15 mouse cellular contexts compared by ENCODE assay signal in the genomic region with DNA sequence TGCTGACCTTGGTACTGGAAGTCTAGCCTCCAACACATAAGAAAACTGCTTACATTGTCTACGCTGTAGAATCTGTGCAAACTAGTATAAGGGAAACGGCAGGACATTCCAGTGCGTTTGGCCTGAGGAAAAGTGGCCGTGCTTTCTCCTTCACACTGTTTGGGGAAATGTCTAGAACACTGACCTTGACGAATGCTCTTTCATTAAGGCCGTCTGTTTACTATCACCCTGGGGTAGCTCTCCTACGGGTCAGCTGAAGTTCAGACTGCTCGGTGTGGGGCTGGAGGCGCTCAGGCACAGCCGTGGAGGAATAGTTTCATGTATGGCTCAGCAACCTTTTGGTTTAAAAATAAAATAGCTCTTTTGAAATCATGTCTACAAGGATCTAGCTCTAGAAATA. TPM values are rescaled to one million over a fixed set of nuclear protein-coding genes. Genes with fewer than 3 reads are reported as not detected.
DNase-seq lines count a peak whose midpoint lies in the region; ATAC-seq and TF ChIP-seq lines count a peak whose summit lies in the region.
"Had no signal": no experiment of that assay in that cellular context is flagged by ENCODE, and none has a peak within 500 bp of the region (broad histone marks: within the 10 kb centered on the region; RNA-seq: fewer than 3 reads in every experiment).

No protein-coding gene starts in this region.

- in situ Hi-C loops in Patski (cut with MboI; ENCODE audit: low pct_unique_long_range_greater_than_20kb) = no loop called here

- H3K4me1 ChIP-seq in heart, embryonic 13.5 days = peaks cover 19% of the 10 kb centered on the region
- H3K4me1 ChIP-seq in intestine, embryonic 15.5 days (replicated peaks) = no peaks in the 10 kb centered on the region
- H3K4me1 ChIP-seq in hindbrain, embryonic 14.5 days (replicated peaks; ENCODE audit: control insufficient read depth, insufficient read depth, low read length) = no peaks in the 10 kb centered on the region
- H3K4me1 ChIP-seq: limb, embryonic 15.5 days had no signal

- no peak for DNase-seq in heart, adult 8-10 months (ENCODE audit: low spot score)
- DNase-seq in Patski (ENCODE audit: low read depth, low spot score) = peak; percentile 56
- DNase-seq in kidney, postnatal 25 days = peak; percentile 23 to 66
- DNase-seq in B cell, adult 2 months = no peak
- no peak for DNase-seq in hindbrain, embryonic 14.5 days (ENCODE audit: low spot score)
- DNase-seq in frontal cortex, postnatal 14 days (ENCODE audit: low spot score in 2 of 2) = no peak
- DNase-seq: cerebellum, adult 9-10 months; layer of hippocampus, postnatal 36 days; lung, postnatal 14 days; spleen, adult 18-20 months had no signal

- no peaks in the 10 kb centered on the region for H3K27me3 ChIP-seq in heart, embryonic 13.5 days (replicated peaks)
- H3K27me3 ChIP-seq in Patski = peaks cover 3% of the 10 kb centered on the region
- no peaks in the 10 kb centered on the region for H3K27me3 ChIP-seq in intestine, embryonic 15.5 days (replicated peaks)
- H3K27me3 ChIP-seq in hindbrain, embryonic 14.5 days (ENCODE audit: control insufficient read depth, insufficient read depth, low read length) = no peaks in the 10 kb centered on the region
- H3K27me3 ChIP-seq: limb, embryonic 15.5 days had no signal

- WGBS in heart, embryonic 13.5 days = 23% methylated on average over 10 of the region's 10 CpGs
- WGBS in intestine, embryonic 15.5 days = 20% methylated on average over 10 of the region's 10 CpGs
- 54% methylated on average over 10 of the region's 10 CpGs for WGBS in hindbrain, embryonic 14.5 days

- H3K9me3 ChIP-seq in heart, embryonic 13.5 days = no peaks in the 10 kb centered on the region
- no peaks in the 10 kb centered on the region for H3K9me3 ChIP-seq in intestine, embryonic 15.5 days
- no peaks in the 10 kb centered on the region for H3K9me3 ChIP-seq in hindbrain, embryonic 14.5 days (ENCODE audit: control insufficient read depth, low read length)
- H3K9me3 ChIP-seq: limb, embryonic 15.5 days had no signal

- CTCF ChIA-PET in Patski (lab: Charles Lee) = interaction anchor here (1.0 to 1.2 kb wide), 2 partner anchors 17 to 35 kb away, joined by 3 to 5 read pairs; no protein-coding TSS in a partner anchor

- H3K36me3 ChIP-seq in heart, embryonic 13.5 days = no peaks in the 10 kb centered on the region
- no peaks in the 10 kb centered on the region for H3K36me3 ChIP-seq in intestine, embryonic 15.5 days
- no peaks in the 10 kb centered on the region for H3K36me3 ChIP-seq in hindbrain, embryonic 14.5 days (replicated peaks; ENCODE audit: control insufficient read depth, insufficient read depth)
- H3K36me3 ChIP-seq: limb, embryonic 15.5 days had no signal

- H3K9ac ChIP-seq in heart, embryonic 13.5 days = 0 out of 2 replicates have a peak overlapping the region, but pooled peaks have one; percentile 10
- no peak overlapping the region for H3K9ac ChIP-seq in intestine, embryonic 15.5 days
- H3K9ac ChIP-seq in hindbrain, embryonic 14.5 days = no peak overlapping the region
- H3K9ac ChIP-seq: limb, embryonic 15.5 days had no signal

- no peak overlapping the region for H3K4me3 ChIP-seq in heart, embryonic 13.5 days
- no peak overlapping the region for H3K4me3 ChIP-seq in intestine, embryonic 15.5 days (replicated peaks)
- H3K4me3 ChIP-seq in hindbrain, embryonic 14.5 days (replicated peaks; ENCODE audit: low read length) = no peak overlapping the region
- H3K4me3 ChIP-seq: limb, embryonic 15.5 days had no signal

- H3K27ac ChIP-seq in heart, embryonic 13.5 days (replicated peaks) = peak overlapping the region; percentile 82
- no peak overlapping the region for H3K27ac ChIP-seq in intestine, embryonic 15.5 days
- no peak overlapping the region for H3K27ac ChIP-seq in hindbrain, embryonic 14.5 days
- H3K27ac ChIP-seq: hindbrain, postnatal 0 days; limb, embryonic 15.5 days had no signal

- no peak for ATAC-seq in heart, embryonic 13.5 days (ENCODE audit: extremely low read depth, insufficient number of reproducible peaks, low FRiP score, low TSS enrichment)
- ATAC-seq in Patski = peak; percentile 79
- peak; percentile 67; the same call in 1 of the 2 replicates for ATAC-seq in intestine, embryonic 15.5 days
- no peak for ATAC-seq in hindbrain, embryonic 14.5 days (ENCODE audit: low FRiP score)
- ATAC-seq: hindbrain, postnatal 0 days; midbrain, embryonic 16.5 days had no signal

- POLR2A ChIA-PET in Patski (lab: Charles Lee) = no interaction called here

- H3K4me2 ChIP-seq in heart, embryonic 13.5 days = peak overlapping the region; percentile 47
- H3K4me2 ChIP-seq in intestine, embryonic 15.5 days (replicated peaks) = no peak overlapping the region
- no peak overlapping the region for H3K4me2 ChIP-seq in hindbrain, embryonic 14.5 days (replicated peaks)
- H3K4me2 ChIP-seq: limb, embryonic 15.5 days had no signal

- no peak for TF ChIP-seq CTCF in Patski (IDR thresholded peaks at IDR 0.05)

RNA-seq across cellular contexts. Expression of gene Rc3h1, which starts 6.5 kb away (rescaled TPM):
- 5.3 and 5.8 TPM in 2 replicates for polyA plus RNA-seq in heart, embryonic 13.5 days (2015; fragmentation: Nextera tagmentation; extraction: Ambion mirVana)
- total RNA-seq in heart, adult 8-10 months (2022) = 10 to 100 TPM; 31.6 to 45.6 (median 40.4) TPM
- polyA plus RNA-seq in Patski (2021) = 15.9 TPM
- polyA plus RNA-seq in intestine, embryonic 15.5 days (2015; fragmentation: Nextera tagmentation; extraction: Ambion mirVana) = 7.5 and 8.0 TPM in 2 replicates
- polyA plus RNA-seq in hindbrain, embryonic 14.5 days (2014; fragmentation: Nextera tagmentation; extraction: Ambion mirVana) = 7.7 and 9.1 TPM in 2 replicates

Comparison
In these comparisons a context has a peak if more than half of its experiments do, and no peak if none do; other contexts are left out.
1. ATAC-seq: peak in Patski (single experiment) and intestine, embryonic 15.5 days (single experiment); none in heart, embryonic 13.5 days (single experiment) and hindbrain, embryonic 14.5 days (single experiment).
2. DNase-seq: peak in Patski (single experiment) and kidney, postnatal 25 days (2 of 2); none in heart, adult 8-10 months (single experiment), B cell, adult 2 months (0 of 2), hindbrain, embryonic 14.5 days (single experiment) and frontal cortex, postnatal 14 days (0 of 2).